Mouse (Mus musculus) left cerebral cortex, adult 11 months (tissue): Measurements from ENCODE around the gene Slc22a23.

Source experiments
- DNase-seq: peaks from one replicate; pipeline ENCODE4 v3.0.0; 2022; ENCODE audit warnings: low spot score

Gene Slc22a23

DNA sequence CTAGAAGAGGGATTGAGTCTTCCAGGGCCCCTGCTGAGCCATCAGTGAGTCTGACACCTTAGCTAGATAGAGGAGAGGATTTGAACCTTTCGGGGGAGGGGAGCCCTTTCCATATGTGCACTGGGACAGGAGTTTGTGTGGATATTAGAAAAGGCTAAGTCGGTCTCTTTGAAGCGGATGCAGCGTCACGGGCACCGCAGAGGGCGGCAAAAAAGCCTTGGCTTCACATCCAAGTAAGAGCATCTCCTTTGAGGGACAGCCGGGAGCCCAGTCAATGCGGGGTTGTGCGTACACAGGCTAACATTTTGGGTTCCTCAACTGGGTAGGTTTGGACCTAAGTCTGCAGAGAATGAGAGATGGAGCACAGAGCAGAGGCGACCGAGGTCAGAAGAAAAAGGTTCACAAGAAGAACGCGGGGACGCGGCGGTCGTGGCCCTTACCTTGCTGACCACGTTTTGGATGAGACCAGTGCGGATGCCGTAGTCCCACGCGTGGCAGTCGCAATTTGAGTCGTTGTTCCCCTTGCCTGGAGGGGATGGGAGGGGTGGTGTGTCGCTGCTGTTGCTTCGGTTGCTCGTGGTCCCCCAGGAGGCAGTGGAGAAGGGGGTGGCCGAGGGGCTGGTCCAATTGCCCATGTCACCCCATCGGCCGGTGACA lies 1.1 kb downstream of the Slc22a23 start:
- DNase-seq = no peak

DNA sequence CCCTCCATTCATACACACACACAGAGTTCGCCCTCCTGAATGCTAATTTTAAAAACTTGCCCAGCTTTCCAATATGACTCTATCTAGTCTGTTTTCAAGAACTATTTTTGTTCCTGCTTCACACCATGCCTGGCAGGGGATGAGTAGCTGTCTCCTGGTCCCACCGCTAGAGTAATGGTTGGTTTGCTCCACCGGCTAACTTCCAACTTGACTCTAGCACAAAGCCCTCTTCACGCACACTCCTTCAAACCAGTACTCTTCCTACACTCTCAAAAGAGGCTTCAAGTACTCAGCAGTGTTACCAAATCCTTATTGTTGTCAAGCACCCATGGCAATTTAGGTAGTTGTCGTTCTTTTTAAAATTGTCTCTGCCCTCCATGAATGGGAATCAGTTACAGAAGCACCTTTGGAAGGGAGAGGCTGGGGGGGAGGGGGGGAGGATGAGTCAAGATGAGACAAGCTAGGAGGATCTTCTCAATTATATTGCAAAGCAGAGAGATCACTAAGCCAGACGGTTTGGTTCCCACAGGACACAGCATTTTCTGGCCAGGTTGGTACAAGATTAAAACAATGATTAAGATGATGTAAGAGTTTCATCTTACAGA lies 2.6 kb downstream of the Slc22a23 start:
- no peak for DNase-seq

DNA sequence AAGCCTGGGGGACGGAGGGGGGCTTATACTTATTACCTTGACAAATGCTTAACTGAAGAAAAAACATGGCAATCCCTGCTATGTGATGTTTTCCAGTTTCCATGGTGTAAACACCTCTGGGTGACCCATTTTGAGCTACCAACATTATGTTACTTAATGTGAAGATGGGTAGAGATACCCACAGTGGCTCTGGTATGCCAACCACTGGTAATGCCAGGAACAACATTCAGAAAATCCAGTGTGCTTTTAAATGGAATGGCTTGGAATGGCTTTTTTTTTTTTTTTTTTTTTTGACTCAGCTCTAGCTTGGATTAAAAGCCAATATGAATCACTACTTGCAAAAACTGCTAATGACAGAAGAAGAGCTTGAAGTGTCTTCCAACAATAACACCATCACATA lies 8.1 kb downstream of the Slc22a23 start:
- DNase-seq = no peak

DNA sequence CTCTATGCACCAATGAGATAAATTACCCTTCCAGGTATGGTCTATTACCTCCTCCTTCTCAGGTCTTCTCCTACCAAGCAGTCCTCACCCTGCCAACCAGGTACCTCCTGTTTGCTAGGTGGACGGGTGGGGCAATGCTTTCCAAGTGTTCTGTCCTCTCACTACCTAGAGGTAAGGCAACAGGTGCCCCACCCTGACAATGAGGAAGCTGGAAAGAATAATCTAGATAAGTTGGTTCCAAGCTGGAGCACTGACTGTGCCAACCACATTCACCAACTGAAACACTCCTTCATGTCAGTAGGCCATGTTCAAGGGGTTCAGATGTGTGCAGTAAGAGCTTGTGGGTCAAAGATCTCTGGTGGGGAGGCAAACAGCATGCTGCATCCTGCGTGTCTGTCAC lies 10.1 kb downstream of the Slc22a23 start:
- no peak for DNase-seq

DNA sequence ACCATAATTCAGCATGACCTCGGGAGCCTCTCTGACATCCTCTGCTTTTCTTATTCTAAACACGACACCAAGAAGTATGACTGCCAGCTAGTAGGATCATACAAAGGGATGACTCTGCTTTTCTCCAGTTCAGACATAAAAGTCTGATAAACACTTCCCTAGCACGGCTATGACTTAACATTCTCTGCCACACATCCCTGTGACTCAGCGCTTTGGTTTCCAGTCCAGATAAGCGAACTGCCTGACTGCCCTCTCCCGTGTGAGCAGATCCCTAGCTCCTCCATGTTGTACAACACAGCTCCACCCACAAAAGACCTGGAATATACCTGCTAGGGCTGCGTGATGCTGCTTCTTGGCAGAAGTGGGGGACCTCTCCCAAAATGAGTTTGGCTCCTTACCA lies 12.2 kb downstream of the Slc22a23 start:
- no peak for DNase-seq

DNA sequence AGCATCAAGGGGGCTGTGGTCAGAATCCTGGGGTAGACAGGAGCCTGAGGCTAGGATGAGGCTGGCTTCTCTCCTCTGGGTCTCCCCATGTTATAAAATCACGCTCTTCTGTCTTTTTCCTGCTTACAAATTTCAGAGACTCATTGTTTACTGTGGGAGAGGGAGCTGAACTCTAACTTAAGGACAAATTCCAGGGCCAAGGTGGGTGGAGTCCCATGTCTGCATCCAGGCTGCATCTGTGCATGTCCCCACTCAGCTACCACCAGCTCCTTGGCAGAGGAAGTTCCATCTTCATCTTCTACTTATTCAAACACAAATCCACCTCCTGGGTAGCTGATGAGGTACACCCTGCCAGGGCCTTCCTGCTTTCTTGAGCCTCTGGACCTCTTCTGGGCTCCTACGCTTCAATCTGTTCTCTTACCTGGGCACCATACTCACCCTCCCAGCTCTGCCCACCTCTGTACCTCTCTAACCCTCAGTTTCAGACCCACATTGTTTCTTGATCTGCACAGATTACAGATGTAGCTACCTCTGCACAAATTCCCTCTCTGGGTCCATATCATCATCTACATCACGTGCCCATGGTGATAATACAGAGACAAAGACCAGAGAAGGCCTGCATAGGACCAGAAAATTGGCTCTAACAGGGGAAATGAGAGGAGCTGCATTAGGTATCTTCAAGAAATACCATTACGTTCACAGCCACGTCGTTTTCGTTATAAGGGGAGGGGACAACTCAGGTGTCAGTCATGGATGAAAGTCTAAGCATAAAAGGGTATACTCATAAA lies 13.4 kb downstream of the Slc22a23 start:
- no peak for DNase-seq

DNA sequence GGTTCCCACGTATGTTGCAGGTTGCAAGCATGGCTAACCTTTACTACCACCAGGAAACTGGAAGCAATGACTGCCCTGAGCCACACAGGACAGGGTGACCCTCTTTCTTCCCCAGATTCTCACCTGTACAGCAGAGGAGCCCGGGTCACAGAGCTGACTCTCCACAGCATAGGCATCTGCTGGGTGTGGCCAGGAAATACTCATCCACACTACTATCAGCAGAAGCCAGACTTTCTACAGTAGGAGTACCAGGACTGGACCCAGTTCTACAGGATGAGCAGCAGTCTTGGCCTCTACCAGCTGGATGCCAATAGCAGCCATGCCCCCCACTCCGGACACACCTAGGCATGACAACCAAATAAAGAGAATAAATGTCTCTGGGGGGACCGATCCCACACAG lies 15.4 kb downstream of the Slc22a23 start:
- no peak for DNase-seq

DNA sequence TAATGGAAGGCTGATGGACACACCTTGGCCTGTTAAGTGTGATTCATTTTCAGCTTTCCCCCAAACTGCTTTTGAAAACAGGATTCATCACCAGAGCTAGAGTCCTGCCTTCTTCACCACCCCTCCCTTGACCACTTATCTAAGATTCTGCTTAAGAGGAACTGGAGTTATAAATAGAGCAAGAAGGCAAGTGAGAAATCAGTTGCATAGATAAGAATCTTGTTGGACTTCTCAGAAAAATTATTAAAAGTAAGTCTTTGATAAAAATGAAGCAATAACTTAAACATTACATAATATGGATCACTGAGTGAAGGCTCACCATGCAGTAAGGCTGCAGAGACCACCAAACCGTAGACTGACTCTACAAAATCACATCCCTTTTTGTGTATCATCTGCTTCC lies 18.0 kb downstream of the Slc22a23 start:
- no peak for DNase-seq

DNA sequence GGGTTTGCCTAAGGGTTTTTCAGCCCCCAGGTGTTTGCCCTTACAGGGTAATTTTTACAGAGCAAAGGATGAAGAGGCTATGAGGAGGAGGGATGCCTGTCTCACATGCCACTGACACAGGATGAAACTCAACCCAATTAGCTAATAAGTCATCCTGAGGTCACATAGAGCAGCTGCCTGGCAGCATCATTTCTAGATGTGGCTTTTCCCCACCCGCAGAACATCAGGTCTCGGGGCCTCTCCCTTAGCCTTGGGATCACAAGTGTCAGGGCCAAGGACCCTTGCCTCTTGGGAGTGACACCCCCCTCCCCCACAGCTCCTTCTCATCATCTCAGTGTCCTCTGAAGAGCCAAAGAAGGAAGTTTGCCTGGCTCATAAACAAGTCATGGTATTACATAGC lies 21.6 kb downstream of the Slc22a23 start:
- DNase-seq = no peak

DNA sequence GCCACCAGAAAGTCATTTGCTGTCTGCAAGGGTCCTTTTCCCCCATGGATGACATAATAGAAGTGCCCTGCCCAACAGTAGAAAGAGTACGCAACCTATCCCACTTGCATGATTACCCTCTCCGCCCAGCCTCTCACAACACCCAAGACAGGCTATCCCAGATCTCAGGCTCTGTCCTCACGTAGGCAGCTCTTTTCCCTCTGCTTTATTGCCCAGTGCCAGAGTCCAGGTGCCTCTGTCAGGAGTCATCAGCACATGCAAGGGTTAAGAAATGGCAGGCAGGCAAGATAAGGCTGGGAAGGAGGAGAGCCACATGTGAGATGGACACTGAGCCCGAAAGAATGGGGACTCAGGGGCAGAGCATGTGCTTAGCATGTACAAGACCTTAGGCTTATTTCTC lies 24.5 kb downstream of the Slc22a23 start:
- no peak for DNase-seq

DNA sequence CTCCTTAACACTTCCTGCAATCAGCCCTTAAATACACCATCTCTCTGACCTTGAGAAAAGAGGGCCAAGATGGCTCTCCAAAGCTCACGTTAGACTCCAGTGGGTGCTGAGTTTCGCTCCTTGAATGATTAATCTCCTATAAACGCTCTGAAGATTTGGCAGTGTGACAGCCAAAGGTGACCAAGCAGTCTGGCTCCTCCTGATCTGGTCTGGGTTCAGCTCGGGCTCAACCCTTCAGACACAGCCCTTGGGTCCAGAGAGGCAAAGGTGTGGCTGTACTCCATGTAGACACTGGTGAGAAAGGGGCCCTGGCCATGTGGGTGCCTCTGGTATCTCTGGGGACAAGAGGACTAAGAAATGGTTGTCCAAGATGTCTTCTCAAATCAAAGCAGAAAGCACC lies 27.9 kb downstream of the Slc22a23 start:
- DNase-seq = no peak

DNA sequence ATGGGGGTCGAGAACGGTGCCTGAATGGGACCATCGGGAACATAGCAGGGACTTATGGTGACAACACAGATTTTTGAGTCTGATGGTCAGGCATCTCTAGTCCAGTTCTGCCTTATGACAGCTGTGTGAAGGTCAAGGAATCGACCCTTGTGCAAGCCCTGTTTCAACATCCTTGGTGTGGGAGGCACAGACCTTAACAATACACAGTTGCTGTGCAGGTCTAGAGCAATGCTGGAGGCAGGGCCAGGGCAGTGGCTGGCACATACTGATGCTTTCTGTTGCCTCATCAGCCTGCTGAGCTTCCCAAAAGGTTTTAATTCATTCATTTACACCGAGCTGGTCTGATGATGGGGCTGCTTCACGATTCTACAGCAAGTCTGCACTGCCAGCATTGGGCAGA lies 28.5 kb downstream of the Slc22a23 start:
- DNase-seq = no peak

DNA sequence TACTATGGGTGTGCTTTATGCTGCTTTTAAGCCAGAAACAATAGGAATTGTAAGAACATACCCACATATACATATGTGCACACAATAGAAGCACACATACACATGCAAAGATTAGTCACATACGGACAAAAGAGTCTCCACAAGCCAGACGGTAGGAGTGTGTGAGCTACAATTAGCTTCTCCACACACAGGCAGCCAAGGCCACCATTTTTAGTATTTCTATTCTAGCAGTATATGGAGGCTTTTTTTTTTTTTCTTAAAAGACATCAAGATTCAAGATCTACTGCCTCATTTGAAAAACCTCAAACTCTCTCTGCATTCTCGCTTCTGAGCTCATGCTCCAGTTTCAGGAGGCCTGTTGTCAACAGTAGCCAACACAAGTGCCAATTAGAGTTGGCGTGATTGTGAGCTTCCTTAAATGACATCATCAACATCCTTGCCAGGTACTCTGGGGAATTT lies 31.9 kb downstream of the Slc22a23 start:
- DNase-seq = peak; percentile 37

DNA sequence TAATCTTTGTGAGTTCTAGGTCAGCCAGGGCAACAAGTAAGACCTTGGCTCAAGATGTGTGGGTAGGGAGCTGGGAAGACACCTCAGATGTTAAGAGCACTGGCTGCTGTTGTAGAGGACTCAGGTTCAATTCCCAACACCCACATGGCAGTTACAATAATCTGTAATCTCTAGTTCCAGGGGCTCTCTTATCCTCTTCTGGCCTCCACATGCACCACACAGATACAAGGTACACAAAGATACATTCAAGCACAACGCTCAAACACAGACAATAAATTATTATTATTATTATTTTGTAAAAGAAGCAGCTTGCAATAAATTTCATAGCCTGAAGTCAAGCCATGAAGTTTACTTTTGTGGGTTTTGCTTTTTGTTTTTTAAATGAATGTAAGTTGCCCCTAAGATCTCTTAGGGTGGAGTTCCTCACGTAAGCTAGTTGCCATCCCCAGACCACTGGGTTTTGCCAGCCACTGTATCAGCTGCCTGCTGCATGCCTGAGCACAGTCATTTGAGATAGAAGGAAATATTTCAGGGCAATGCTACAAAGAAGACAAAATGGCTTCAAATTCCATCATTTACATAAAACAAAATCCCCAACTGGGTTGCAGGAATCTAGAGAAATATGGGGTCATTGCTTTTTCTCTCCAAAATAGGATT lies 32.5 kb downstream of the Slc22a23 start:
- no peak for DNase-seq

DNA sequence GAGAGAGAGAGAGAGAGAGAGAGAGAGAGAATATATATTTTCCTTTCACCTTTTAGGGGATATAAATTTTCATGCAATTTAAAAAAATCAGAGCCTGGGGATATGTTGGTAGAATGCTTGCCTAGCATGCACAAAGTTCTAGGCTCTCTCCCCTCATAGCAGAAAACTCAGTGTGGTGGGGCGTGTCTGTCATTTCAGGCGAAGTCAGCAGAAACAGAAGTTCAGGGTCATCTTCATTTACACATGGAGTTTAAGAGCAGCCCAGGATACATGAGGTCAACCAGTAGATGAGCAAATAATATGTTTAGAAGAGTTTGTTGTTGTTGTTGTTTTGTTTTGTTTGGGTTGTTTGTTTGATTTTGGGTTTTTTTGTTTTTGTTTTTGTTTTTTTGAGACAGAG lies 33.4 kb downstream of the Slc22a23 start:
- DNase-seq = no peak

DNA sequence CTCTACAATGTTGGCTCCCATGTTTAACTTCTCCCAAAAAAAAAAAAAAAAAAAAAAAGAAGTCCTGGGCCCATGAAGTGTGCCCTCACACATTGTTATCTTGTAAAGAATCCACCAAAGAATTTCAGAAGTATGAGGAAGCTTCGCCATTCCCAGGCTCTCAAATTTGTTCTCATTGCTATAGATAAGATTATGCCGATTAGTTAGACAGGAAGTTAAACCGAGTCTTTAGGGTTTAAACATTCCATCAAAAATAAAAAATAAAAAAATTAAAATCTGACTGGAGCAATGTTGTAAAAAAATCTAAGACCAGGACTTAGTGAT lies 36.4 kb downstream of the Slc22a23 start:
- no peak for DNase-seq

DNA sequence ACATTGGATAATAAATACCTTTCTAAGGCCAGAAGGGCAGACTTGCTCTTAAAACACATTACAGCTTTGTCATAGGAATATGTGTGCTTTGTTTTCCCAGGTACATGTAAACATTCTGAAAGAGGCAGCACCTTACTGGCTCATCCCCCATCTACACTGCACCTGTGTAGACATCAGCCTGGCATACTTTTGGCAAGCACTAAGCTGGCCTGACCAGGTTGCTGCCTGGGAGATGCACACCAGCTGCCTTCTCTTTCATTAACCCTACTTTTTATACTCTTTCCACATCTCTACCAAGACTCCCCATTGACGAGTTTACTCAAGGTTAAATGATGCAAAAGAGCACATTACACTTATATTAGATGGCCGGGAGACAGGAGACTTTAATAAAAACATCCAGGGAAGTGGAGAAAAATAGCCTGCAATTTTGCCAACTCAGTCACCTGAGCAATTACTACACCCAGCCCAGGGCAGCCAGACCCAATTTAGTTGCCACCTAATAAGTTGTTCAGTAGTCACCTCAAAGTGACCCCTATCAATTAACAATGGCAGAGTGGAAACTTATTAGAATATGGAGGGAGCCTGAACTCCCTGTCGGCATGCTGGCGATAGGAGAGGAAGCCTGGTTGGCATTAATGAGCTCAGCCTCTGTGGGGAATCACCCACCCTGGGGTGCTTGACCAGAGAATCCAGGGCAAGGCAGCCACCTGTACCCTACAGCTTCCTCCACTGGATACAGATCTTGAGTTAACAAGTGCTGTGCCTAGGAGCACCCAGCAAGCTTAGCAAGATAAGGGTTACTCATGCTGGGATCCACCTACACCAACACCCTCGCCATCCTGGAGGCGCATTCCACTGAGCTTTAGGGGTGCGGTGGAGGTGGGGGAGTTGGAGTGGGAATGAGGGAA lies 37.0 kb downstream of the Slc22a23 start:
- DNase-seq = no peak

DNA sequence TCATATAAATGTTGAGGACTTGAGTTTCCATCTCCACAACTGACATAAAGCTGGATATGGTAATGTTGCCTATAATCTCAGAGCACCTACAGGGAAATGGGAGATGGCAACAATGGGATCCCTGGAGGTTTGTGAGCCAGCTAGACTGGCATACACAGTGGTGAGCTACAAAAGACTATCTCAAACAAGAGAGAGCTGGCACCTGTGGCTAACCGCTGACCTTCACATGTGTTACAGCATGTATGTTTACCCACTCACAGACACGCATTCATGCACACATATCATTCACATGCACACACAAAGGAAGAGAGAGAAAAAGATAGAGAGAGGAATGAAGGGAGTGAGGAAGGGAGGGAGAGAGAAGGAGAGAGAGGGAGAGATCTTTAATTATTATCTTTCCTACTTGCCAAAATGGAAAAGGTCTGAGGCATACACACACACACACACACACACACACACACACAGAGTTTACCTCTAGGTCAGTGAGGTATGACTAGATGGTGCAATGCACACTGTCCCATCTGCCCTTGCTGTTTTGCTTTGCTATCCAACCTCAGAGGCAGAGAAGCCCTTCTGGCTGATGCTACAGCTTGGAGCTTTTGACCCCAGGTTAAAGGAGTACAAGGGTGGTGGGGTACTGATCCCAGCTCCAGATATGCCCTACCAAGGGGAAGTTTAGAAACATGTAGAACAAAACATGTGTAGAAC lies 38.9 kb downstream of the Slc22a23 start:
- no peak for DNase-seq

DNA sequence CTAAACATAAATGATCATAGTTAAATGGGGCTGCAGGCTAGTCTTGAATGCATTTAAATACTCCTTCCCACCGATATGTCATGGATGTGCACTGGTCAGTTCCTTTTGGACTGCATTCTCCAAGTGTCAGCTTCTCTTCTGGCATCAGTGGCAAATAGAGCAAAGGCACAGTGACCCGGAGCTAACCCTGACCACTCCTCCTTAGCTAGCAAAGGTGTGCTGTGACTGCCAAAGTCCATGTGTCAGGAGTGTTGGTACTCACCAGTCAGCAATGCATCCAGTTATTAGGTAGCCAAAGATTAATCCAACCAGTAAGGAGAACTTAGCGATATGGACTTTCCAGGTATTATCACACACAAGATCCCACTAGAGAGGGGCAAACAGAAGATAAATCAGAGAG lies 40.1 kb downstream of the Slc22a23 start:
- no peak for DNase-seq

DNA sequence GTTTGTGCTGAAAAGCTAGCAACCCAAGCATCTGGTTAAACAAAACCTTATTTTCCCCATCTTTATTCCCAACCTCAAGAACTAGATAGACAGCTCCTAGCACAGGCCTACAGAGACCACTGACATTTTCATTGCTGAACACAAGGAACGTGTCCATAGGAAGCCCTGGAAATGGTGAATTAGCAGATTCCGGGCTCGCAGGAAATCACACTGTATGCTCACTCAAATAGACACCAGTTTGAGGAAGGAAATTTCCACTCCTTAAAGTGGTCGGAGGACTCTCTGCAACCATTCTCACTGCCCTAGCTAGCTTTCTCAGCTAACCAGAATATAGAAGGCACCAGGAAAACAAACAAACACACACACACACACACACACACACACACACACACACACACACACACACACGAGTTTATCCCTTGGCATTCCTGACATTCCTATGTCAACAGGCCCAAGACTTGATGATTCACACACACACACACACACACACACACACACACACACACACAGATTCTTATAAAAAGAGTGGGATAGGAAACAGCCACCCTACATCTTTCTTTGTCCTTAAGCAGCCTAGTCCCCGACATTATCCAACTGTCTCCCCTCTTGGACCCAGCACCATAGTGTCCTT lies 41.5 kb downstream of the Slc22a23 start:
- DNase-seq = no peak

DNA sequence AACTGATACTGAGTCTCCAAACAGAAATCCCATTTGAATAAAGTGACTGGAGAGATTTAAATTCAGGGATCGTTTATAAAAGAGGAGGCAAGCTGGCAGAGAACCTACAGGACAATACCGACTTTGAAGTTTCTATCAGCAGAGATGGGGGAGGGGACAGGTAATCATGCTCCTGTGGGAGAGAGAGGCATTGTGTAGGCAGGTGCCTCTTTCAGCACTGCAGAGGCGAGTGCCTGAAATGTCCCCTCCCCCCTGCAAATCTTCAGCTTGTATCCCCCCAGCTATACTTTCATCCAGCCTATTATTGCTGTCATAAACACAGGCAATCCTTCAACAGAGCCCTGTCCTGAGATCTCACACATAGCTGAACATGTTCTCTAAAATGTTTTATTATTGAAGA lies 43.4 kb downstream of the Slc22a23 start:
- no peak for DNase-seq
